Mouse (Mus musculus) midbrain, embryonic 16.5 days (tissue): ENCODE data around the gene Haus7. TPM values are rescaled to one million over a fixed set of nuclear protein-coding genes. Genes with fewer than 3 reads are reported as not detected.

Experiments
- ATAC-seq: fragments of 200-750 bp; cut with Nextera tagmentation; 2 replicates; pipeline ENCODE4 v1.8.0; 2017; ENCODE audit warnings: moderate TSS enrichment
- H3K27ac ChIP-seq: fragments of 300-500 bp; sonication (generic); 2 replicates; pipeline ENCODE4 v1.5.1; 2014; ENCODE audit warnings: mild to moderate bottlenecking, low read length, mixed read lengths
- H3K27me3 ChIP-seq: fragments of 300-500 bp; sonication (generic); 2 replicates; pipeline ENCODE4 v1.6.1; 2014; ENCODE audit warnings: low read depth, low read length, mixed read lengths; ENCODE audit not compliant: control insufficient read depth, insufficient read depth
- H3K36me3 ChIP-seq: fragments of 300-500 bp; sonication (generic); 2 replicates; pipeline ENCODE4 v1.6.1; 2014; ENCODE audit warnings: mild to moderate bottlenecking, low read length, moderate library complexity, mixed read lengths; ENCODE audit not compliant: control insufficient read depth, insufficient read depth
- H3K4me1 ChIP-seq: fragments of 300-500 bp; sonication (generic); 2 replicates; pipeline ENCODE4 v1.6.1; 2014; ENCODE audit warnings: mild to moderate bottlenecking, low read length, mixed read lengths; ENCODE audit not compliant: control insufficient read depth, insufficient read depth
- H3K4me2 ChIP-seq: fragments of 300-500 bp; sonication (generic); 2 replicates; pipeline ENCODE4 v1.6.1; 2014; ENCODE audit warnings: mild to moderate bottlenecking, low read length, mixed read lengths
- H3K4me3 ChIP-seq: fragments of 300-500 bp; sonication (generic); 2 replicates; pipeline ENCODE4 v1.5.1; 2014; ENCODE audit warnings: low read depth, mild to moderate bottlenecking, low read length, moderate library complexity, mixed read lengths
- H3K9ac ChIP-seq: fragments of 300-500 bp; sonication (generic); 2 replicates; pipeline ENCODE4 v1.6.1; 2014; ENCODE audit warnings: low read depth, low read length, mixed read lengths
- H3K9me3 ChIP-seq: fragments of 300-500 bp; sonication (generic); replicated peaks from 2 replicates; pipeline ENCODE4 v1.6.1; 2014; ENCODE audit warnings: mild to moderate bottlenecking, low read length, mixed read lengths; ENCODE audit not compliant: control insufficient read depth, poor library complexity, severe bottlenecking
- WGBS: fragments of 180-500 bp; shearing (Covaris S2); extraction: QIAGEN DNeasy Blood & Tissue Kit; methylation state at CpG from one replicate; pipeline ENCODE4 v1.1.7; 2014; 5-methylcytosine and 5-hydroxymethylcytosine counted together
- polyA plus RNA-seq: library from polyadenylated mRNA; unstranded; fragments of >200 nt; fragmentation: Nextera tagmentation; extraction: Ambion mirVana; gene quantifications from 2 replicates; pipeline ENCODE4 v1.2.1, GENCODE M21; 2015

The Haus7 gene
- polyA plus RNA-seq, 1 experiment from 2014 or later = 70.9 TPM

- no peaks in the 10 kb centered on the region for H3K36me3 ChIP-seq
- H3K9me3 ChIP-seq = no peaks in the 10 kb centered on the region
- no peaks in the 10 kb centered on the region for H3K27me3 ChIP-seq
- H3K4me1 ChIP-seq = no peaks in the 10 kb centered on the region
- H3K4me2 ChIP-seq = no peak overlapping the region
- no peak overlapping the region for H3K4me3 ChIP-seq
- no peak overlapping the region for H3K27ac ChIP-seq
- ATAC-seq = no peak
- whole genome bisulfite sequencing = 95% methylated on average over 3 of the region's 3 CpGs
- H3K9ac ChIP-seq = no peak overlapping the region
These were observed 12.9 kb upstream of the Haus7 start for GRCm38 (mm10) chrX:73471764-73472163.

- no peak overlapping the region for H3K4me3 ChIP-seq
- H3K27ac ChIP-seq = no peak overlapping the region
- H3K9me3 ChIP-seq = no peaks in the 10 kb centered on the region
- H3K36me3 ChIP-seq = no peaks in the 10 kb centered on the region
- H3K4me2 ChIP-seq = no peak overlapping the region
- H3K27me3 ChIP-seq = no peaks in the 10 kb centered on the region
- 70% methylated on average over 1 of the region's 1 CpGs for WGBS
- ATAC-seq = no peak
- H3K4me1 ChIP-seq = no peaks in the 10 kb centered on the region
- H3K9ac ChIP-seq = no peak overlapping the region
These were observed 9.9 kb upstream of the Haus7 start for GRCm38 (mm10) chrX:73468752-73469151.

GRCm38 (mm10) chrX:73468330-73468729, 9.5 kb upstream of the Haus7 start:
- no peaks in the 10 kb centered on the region for H3K27me3 ChIP-seq
- no peaks in the 10 kb centered on the region for H3K4me1 ChIP-seq
- no peak overlapping the region for H3K9ac ChIP-seq
- no peak overlapping the region for H3K4me3 ChIP-seq
- WGBS = 87% methylated on average over 3 of the region's 3 CpGs
- no peak overlapping the region for H3K4me2 ChIP-seq
- no peak overlapping the region for H3K27ac ChIP-seq
- no peaks in the 10 kb centered on the region for H3K9me3 ChIP-seq
- ATAC-seq = no peak
- no peaks in the 10 kb centered on the region for H3K36me3 ChIP-seq

- ATAC-seq = no peak
- Histone ChIP-seq H3K4me3 (no peak overlapping the region), H3K9ac (no peak overlapping the region), H3K4me1 (no peaks in the 10 kb centered on the region), H3K36me3 (no peaks in the 10 kb centered on the region), H3K4me2 (no peak overlapping the region), H3K27me3 (no peaks in the 10 kb centered on the region), H3K9me3 (no peaks in the 10 kb centered on the region), H3K27ac (no peak overlapping the region)
- WGBS = 65% methylated on average over 5 of the region's 5 CpGs
These were observed 8.8 kb upstream of the Haus7 start for GRCm38 (mm10) chrX:73467446-73468241.

DNA sequence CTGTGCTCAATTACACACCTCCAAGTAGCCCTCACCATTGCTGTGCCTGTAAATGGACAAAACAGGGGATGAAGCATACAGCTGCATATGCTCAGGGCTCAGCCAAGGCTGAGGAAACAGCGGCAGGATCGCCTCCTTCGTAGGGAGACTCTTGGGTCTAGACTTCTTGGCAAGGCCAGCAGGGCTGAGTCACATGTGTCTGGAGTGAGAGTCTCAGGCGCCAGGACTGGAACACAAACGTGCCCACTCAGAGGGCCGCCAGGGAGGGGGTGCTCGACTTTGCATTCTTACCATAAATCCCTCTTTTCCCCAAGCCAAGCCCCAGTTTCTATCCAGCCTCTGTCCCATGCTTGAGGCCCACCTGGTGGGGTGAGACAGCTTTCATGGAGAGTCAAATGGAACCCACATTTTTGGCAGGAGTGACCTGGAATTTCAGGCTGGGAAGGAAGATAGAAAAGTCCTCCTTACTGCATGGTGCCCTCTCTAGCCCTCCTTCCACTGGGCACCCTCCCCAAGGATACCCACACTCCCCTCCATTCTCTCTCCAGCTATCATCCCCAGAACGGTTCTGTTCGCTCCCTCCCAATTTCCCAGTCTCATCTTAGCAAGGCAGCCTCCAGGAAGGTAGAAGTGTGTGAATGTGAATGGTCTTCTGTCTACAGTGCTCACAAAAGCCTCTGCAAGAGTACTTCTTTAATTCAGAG, 6.8 kb upstream of the Haus7 start:
- ATAC-seq = no peak
- WGBS = 65% methylated on average over 9 of the region's 9 CpGs
- no peak overlapping the region for H3K9ac ChIP-seq
- no peaks in the 10 kb centered on the region for H3K4me1 ChIP-seq
- H3K4me3 ChIP-seq = no peak overlapping the region
- H3K4me2 ChIP-seq = no peak overlapping the region
- H3K27me3 ChIP-seq = no peaks in the 10 kb centered on the region
- no peaks in the 10 kb centered on the region for H3K36me3 ChIP-seq
- no peak overlapping the region for H3K27ac ChIP-seq
- H3K9me3 ChIP-seq = no peaks in the 10 kb centered on the region

DNA sequence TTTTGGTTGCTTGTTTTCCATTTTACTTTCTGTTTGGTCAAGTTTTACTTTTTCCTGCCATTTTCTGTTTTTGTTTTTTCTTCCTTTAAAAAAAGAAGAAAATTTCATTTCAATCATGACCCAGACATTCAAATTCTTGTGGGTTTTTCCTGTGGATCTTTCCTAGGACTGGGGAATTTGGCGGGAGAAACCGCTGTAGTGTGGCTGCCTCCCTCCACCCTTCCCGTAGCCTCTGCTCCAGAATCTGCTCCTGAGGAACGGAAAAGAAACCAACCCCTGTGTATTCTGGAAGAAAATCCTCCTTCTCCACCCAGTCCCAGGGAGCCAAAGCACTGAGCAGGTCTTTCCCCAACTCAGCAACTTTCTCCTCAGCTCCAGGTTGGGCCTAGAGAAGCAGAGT, 1.9 kb upstream of the Haus7 start:
- H3K4me3 ChIP-seq = no peak overlapping the region
- H3K27ac ChIP-seq = no peak overlapping the region
- H3K9ac ChIP-seq = no peak overlapping the region
- H3K4me2 ChIP-seq = no peak overlapping the region
- H3K36me3 ChIP-seq = no peaks in the 10 kb centered on the region
- no peak for ATAC-seq
- WGBS = 83% methylated on average over 4 of the region's 4 CpGs
- H3K4me1 ChIP-seq = peaks cover 8% of the 10 kb centered on the region
- H3K27me3 ChIP-seq = no peaks in the 10 kb centered on the region
- no peaks in the 10 kb centered on the region for H3K9me3 ChIP-seq

DNA sequence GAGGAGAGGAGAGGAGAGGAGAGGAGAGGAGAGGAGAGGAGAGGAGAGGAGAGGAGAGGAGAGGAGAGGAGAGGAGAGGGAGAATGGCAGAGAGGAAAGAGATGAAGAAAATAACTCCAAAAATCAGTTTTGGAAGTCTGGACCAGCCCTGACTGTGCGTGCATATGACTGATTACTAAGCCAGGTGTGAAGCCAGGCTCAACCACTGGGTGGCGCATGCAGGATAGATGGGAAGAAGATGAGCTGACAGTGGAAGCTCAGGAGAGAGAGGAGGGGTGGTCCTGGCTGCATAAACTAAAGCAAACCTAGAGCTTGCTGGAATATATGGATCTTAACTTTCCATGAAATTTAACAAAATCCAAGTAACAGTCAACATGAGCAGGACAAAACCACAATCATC, 6.9 kb downstream of the Haus7 start:
- Histone ChIP-seq H3K4me2 (no peak overlapping the region), H3K9me3 (no peaks in the 10 kb centered on the region), H3K36me3 (no peaks in the 10 kb centered on the region), H3K27me3 (no peaks in the 10 kb centered on the region), H3K27ac (no peak overlapping the region), H3K9ac (no peak overlapping the region), H3K4me3 (no peak overlapping the region), H3K4me1 (no peaks in the 10 kb centered on the region)
- peak; percentile 58; the same call in 1 of the 2 replicates for ATAC-seq
- WGBS = 17% methylated on average over 2 of the region's 2 CpGs

DNA sequence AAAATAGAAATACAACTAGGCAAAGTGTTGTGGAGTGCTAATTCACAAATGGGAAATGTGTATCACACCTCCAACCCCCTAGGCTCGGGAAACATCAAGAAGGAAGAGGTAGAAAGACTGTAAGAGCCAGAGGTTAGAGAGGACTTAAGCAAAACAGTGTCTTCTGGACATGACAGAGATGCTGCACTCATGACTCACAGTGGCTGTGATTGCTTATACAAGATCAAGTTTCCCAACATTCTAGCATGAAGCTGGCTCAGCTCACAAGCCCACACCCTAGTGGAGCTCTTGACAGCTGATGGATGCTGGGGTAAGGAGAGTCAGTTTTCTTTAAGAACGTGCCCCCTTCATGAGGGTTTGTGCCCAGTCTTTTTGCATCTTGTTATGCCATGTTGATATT, 17.4 kb downstream of the Haus7 start:
- Histone ChIP-seq H3K4me1 (no peaks in the 10 kb centered on the region), H3K4me2 (no peak overlapping the region), H3K9me3 (no peaks in the 10 kb centered on the region), H3K9ac (no peak overlapping the region), H3K4me3 (no peak overlapping the region), H3K27ac (no peak overlapping the region), H3K36me3 (no peaks in the 10 kb centered on the region), H3K27me3 (no peaks in the 10 kb centered on the region)
- 63% methylated on average over 2 of the region's 2 CpGs for WGBS
- ATAC-seq = no peak

- Histone ChIP-seq H3K4me1 (no peaks in the 10 kb centered on the region), H3K4me3 (no peak within 1 kb of the TSS), H3K27me3 (no peaks in the 10 kb centered on the region), H3K9me3 (no peaks in the 10 kb centered on the region), H3K27ac (no peak within 1 kb of the TSS), H3K36me3 (no peaks in the 10 kb centered on the region), H3K9ac (no peak within 1 kb of the TSS), H3K4me2 (no peak within 1 kb of the TSS)
- 76% methylated on average over 11 of the region's 11 CpGs for WGBS
- ATAC-seq = no peak
These were observed 23.6 kb downstream of the Haus7 start, which contains the start of gene Trex2 for GRCm38 (mm10) chrX:73435252-73435651. TSS of gene Trex2 (minus strand) at chrX:73435344.
